Mouse (Mus musculus) right cerebral cortex, adult 2 months (tissue): ENCODE results near the gene Ikbkg.
"Not testable (repeated sequence)": the region's sequence is repeated elsewhere in the genome, so short reads cannot be mapped to it uniquely, and the experiment has no call there.

Source experiments
- DNase-seq, 2 experiments: peaks; one replicate each; pipeline ENCODE4 v3.0.0; 2021 to 2022; ENCODE audit warnings: low spot score in 2 of 2

The Ikbkg gene

DNA sequence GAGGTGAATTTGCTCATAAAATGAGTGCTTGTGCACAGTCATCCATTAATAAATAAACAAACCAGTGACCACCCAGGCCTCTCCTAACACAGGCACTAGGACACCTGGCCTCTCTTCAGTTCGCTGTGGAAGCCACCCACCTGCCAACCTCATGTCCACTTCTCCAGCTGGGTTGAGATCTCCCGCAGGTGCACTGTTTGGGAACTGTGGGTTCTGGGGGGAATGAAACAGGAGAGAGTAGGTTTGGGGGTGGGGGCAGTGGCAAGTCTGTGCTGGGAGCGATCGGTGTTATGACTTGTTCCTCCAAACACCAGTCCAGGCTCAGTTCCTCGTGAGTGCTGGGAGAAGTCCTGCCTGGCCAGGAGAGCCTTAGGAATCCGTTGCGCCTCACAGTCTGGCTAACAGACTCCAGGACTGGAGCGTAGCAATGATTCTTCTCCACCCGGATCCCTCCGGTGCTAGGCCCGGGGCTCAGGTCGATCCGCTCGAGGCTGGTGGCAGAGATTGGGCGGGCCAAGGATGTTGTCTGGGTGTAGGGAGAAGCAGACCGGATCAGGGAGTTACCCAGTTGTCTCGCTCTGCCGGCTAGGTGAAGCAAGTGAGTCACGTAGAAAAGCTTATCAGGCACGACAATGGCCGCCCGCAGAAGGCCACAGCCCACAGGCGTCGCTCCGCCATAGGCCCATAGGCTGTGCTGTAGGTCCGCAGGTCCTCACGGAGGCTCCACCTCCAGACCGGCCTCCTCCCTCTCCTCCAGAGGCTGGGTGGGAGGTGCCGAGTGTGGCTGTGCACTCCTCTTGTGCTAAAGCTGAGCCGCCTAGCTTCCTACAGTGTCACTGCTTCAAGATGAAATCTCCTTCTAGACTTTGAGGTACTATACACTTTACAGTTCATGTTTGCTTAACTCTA lies at the start of gene Ikbkg, which contains the start of gene Fam3a:
TSS of gene Ikbkg (plus strand) at position 756 of the 909 bp plus-strand sequence.
TSS of gene Fam3a (minus strand) at position 738 of the 909 bp plus-strand sequence.
- DNase-seq: peak; percentile 75 to 76

DNA sequence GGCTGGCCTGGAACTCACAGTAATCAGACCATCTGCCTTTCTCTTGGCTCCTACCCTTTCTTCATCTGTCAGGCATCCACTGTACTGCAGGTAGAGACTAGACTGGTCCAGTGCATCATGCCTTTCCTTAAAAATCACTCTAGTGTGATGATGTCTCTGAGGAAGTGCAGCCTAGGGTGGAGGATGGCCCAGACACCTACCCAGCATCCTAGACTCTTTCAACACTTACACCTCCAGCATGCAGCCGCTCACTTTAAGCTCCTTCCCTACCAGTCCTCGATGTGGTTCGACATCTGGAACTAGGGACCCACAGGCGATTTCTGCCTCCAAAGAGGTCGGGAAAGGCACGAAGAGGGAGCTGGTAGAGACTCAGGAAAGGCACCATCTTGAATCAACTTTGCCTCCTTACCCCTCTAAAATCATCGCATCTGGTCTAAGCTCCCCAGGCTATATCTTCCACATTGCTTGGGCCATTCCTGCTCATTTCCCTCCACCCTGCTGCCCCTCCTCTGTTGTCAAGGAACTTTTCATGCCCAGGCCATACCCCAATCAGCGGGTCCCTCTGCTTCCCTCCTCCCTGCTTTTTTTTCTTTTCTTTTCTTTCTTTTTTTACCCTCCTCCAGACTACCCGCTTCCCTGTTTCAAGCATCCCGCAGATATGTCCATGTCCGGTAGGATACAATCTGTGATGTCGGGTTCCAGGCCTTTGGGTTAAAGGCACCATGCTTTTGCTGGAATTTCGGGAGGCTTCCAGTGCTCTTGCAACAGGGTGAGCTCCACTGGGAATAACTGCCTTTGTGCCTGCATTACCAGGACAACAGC lies 40.2 kb upstream of the Ikbkg start:
- DNase-seq: peak in 1 of 2 experiments; percentile 4

DNA sequence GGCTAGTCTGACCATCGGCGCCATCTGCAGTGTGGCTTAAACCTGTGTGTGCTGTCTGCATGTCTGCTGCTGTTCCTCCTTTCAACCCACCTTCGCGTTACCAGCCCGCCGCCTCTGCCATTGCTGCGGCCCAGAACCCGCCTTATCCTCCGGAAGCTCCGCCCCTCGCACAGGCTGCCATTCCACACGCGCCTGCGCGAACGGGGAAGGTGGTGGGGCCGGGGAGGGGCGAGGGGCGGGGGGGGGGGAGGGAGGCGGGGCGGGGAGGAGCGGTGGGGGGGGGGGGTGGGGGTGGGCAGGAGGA lies 39.7 kb upstream of the Ikbkg start, which contains the start of gene Lage3:
TSS of gene Lage3 (minus strand) at position 152 of the 304 bp plus-strand sequence.
- peak; percentile 77 to 80 for DNase-seq

DNA sequence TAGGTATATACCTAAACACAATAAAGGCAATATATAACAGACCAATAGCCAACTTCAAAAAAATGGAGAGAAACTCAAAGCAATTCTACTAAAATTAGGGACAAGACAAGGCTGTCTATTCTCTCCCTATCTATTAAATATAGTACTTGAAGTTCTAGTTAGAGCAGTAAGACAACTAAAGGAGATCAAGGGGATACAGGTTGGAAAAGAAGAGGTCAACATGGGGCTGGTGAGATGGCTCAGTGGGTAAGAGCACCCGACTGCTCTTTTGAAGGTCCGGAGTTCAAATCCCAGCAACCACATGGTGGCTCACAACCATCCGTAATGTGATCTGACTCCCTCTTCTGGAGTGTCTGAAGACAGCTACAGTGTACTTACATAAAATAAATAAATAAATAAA lies 36.0 kb upstream of the Ikbkg start:
- DNase-seq: not testable (repeated sequence)

DNA sequence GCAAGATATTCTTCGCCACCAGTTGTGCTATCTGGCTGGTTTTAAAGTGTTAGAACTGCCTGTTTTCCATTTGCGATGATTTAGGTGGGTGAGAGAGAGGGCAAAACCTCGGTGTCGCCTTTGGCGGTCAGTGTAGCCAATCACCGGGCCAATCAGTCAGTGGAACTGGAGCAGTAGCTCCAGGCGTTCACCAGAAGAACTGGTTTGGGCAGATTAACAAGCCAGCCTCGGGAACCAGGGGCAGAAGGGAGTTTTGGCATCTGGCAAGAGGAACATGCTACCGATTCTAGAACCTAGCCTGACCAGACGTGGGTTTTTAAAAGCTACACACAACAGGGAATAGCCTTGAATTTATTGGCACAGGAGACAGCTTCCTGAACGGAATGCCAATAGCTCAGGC lies 33.9 kb upstream of the Ikbkg start:
- DNase-seq: no peak

DNA sequence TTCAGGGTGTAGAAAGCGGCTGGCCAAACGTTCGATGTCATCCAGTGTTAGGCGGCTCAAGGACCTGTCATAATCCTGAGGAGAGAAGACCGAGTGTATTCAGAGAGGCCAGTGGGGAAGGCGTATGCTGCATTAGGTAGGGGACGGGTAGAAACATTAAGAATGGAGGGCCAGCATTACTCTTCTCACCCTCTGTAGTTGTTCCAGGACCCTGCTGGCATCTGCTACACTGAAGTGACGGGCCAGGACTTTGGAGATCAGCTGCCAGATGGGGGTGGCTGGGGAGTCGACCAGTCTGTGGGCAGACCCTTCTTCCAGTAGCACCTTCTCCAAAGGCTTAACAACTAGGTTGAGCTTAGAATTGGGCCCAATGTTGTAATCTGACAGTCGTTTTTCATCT lies 25.6 kb upstream of the Ikbkg start:
- no peak for DNase-seq

DNA sequence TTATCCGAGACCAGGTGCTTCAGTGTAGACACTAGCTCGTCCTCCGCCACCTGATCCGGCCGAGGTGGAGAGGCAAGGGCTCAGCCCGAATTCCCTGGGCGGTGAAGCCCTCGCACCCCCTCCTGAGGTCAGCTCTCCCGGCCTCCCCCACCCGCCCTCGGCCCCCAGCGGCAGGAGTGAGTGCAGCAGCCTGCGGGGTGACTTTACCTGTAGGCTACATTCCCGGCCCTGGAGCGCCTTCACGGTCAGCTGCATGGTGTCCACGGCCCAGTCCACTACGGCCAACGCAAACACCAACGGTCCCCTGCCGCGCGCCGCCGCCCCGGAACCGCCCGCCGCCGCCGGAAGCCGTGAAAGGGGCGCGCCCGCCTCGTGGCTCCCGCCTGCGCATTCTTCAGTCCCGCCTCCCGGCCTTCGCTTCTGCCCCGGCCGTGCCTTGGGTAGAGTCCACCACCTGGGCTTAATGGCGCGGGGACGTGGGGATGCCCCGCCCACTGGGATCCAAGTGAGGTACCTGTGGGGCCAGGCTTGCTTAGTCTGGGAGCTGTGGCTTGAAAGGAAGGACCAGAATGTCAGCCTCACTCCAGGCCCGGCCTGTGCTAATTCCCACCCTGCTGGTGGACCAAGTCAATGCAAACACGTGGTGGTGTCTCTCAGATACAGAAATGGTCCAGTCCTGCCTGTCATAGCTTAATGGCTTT lies 24.7 kb upstream of the Ikbkg start:
- DNase-seq: peak; percentile 53 to 58

DNA sequence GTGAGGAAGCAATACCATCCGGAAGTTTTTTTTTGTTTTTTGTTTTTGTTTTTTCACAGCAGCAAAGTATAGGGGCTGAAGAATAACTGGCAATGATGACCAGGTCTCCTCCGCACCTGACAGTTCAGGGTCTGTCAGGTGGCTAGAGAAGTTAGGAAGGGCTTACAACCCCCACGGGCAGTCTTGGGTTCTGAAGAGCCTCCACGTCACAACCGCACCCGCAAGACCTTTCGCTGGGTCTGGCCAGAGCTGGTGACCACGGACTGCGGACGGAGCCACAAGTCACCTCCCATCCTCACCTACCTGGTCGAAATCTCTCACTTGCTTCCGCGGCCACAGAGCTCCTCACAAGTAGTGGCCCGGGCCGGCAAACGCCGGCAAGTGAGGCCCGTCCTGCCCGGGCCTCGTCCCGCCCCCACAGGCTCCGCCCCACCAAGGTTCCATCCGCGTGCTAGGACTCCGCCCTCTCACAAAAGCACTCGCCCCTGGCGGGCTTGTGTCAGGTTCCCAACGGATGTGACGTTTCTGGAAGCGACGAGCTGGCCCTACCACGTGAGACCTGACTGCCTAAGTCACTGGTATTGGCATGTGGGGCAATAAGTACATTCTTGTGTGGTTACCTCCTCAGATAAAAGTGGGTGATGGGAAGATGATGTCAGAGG lies 20.1 kb upstream of the Ikbkg start, which contains the start of the genes Ubl4a and Slc10a3:
TSS of gene Ubl4a (minus strand) at position 331 of the 662 bp plus-strand sequence.
TSS of gene Slc10a3 (minus strand) at position 462 of the 662 bp plus-strand sequence.
- DNase-seq: peak; percentile 83 to 84

DNA sequence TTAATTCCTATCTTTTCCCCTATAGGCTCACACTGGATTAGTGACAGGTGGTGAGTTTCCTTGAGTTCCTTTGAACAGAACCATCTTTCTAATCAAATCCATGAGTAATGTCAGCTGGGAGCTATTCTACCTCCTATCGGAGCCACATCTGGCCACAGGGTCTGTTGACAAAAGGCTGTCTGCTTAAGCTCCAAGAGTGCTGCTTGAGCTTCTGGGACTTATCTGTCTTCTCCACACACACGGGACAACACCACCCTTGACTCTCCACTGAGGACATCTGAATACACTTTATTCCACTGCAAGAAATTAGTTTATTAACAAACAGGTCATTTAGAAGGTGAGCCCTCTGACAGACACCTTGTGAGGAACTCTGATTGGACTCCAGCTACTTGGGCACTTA lies 8.6 kb upstream of the Ikbkg start:
- no peak for DNase-seq

DNA sequence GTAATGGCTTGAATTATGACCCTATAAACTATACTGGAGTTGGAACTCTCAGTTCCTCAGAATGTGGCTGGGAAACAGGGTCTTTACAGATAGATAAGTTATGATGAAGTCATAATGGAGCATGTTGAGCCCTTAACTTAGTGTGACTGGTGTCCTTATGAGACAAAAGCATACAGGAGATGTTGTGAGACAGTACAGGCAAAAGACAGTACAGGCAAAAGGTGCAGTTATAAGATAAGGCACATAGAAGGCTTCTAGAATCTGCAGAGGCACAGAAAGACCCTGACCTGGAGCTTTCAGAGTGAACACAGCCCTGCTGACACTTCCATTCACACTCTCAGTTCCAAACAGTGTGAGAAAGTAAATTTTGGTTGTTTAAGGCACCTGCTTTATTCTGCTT lies 4.9 kb upstream of the Ikbkg start:
- DNase-seq: no peak

DNA sequence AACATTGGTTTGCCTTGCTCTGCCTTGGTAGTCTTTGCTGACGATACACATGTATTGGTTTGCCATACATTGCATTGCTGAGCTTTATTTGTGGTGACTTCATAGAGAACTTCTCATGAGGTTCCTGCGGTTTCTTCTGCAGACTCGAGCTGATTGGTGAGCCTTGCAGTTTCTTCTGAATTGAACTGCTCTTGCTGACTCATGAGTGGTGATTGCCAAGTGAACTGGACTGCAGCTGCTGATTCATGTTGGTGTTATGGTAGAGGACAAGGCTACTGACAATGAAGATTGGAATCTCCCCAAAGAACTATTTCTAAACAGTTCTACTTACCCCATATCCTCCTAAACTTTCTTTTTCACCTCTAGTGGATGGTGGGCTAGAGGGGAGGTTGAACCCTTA lies 7.0 kb downstream of the Ikbkg start:
- DNase-seq: no peak

DNA sequence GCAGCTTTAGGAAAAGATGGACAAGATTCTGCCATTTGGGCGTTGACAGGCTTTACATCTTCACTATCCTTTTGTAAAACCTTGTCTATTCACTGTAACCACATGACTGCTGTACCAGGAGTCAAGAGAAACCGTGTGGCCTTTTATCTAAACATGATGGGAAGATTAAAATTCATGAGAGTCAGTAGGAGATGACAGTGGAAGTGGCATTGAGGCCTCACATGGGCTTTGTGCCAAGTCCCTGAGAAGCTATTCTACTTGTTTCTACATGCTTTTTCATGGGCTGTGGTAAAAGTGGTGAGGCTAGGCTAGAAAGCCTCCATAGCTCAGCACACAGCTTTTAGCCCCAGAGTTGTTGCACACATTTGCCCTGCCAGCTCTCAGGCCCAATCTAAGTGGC lies 15.2 kb downstream of the Ikbkg start:
- DNase-seq: no peak

DNA sequence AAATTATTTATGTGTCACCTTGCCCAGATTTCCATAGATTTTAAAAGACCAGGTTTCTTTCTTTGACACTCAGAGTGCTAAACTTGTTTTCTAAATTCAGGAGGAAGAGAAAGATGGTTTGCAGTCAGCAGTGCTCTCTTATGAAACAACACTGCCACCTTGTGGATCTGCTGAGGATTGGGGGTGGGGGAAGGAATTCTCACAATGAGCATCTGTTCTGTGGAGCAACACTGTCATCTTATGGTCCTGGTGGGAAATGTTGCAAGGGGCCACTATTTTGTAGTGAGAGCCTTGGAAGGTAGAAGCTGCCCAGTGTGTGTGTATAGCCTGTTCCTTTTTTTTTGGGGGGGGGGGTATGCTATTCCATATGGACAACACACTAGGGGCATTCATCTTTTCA lies 20.3 kb downstream of the Ikbkg start:
- DNase-seq: peak; percentile 56 to 74

DNA sequence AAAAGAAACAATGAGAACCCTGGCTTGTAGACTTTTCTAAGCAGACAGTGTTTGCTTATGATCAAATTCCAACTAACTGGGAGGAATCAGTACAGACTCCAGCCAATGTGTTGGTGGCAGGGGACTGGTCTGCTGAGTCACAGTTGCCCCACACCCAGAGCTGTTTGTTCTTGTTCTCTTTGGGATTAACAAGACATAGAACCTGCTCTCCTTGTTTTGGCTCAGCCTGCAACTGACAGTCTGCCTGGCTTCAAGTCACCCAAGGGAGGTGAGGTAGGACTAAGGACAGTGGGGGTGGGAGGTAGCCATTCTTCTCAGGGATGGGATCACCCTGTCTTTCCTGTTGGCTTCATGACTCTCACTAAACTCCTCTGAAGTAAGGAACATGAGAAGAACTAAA lies 31.4 kb downstream of the Ikbkg start:
- no peak for DNase-seq

DNA sequence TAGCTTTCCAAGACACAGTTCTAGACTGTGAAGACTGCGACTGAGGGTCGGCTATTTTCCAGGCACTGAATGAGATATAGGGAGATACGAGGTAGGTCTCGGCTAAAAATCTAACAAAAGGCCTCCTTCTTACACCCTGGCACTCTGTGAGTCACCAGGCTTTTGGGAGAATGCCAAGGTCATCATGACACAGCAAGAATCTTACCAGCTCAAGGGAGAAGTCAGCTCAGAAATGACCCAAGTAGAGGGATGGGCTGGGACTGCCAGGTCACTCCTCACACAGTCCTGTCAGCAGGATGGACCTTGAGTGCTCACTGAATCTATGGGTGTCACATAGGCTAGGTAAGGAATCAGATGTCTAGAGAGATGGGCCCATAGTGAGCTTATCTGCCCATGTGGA lies 32.1 kb downstream of the Ikbkg start:
- no peak for DNase-seq

DNA sequence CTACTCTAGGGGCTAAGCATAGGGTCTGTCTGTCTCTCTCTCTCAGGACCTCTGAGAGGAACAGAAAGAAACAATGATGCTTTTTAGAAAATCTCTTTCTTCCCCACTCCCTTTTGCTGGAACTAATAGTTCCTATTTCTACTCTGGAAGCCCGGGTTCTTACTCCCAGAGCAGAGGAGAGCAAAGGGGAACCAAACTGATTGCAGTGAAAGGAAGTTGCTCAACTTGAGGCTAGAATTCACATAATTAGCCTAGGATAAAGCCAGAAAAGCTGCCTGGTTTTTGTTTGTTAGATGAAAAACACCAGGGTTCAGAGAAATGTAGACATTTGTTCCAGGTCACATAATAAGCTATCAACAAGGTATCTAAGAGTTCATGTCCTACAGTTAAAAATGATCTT lies 33.2 kb downstream of the Ikbkg start:
- no peak for DNase-seq

DNA sequence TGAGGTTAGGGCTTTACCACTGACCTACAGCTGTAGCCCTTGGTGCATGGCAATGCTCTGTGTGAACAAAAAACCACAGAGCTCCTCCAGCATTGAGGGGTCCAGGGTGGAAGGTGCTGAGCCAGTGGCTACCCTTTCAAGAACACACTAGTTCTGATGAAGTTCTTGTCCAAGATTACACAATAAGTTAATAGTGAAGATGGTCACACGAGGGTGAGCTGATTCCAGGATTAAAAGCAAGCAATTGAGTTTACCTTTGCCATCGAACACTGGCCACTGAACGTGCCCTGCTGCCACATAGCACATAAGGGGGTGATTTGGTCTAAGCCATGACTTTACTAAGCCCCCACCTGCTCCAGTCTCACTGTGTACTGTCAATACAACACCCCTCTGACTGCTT lies 34.0 kb downstream of the Ikbkg start:
- DNase-seq: no peak

DNA sequence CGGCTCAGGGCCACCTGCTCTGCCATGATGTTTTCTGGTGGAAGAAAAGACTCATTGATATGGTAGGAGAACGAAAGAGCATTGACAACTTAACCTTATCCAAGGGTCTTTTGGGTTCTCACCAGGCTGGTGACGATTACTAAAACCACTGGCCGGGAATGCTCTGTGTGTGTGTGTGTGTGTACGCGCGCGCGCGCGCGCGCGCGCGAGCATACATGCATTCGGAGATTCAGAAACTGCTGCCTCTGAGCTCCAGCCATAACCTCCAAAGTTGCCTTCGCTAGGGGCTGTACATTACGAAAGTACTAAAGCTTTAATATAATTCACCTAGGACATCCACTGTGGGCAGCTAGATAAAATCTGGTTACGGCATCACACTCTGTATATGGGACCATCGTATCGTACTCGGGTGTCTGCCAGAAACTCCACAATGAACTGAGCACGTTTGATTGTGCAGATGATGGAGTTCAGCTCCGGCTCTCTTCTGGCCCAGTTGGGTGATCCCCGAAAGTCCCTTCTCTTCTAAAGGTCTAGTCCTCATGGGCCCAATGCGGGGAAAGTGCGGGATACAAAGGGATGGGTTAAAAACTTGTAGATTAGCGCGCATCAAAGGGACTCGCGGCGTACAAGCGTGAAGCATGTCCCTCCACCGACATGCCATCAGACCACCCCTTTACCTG lies 35.2 kb downstream of the Ikbkg start:
- peak in 1 of 2 experiments; percentile 18 for DNase-seq

DNA sequence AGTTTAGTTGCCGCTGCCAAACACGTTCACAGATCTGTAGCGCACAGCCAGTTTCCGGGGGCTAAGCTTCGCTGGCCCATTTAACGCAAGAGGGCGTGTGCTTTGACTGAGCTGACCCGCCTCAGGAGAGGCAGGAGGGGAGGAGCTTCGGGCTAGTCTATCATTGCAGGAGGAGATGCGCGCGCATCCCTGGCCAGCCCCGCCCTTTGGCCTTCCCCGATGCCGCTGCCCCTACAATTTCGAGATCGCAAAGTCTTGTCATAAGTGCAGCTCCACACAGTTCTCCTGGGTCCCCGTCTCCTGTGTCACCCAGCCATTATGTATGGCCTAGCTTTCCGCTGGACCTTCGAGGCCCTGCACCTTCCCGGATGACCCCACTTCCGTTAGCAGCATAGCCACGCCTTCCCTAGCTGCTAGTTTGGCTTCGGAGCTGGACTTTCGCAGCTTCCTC lies 35.8 kb downstream of the Ikbkg start, which contains the start of gene G6pdx:
TSS of gene G6pdx (minus strand) at position 369 of the 451 bp plus-strand sequence.
- DNase-seq: peak; percentile 73 to 83

DNA sequence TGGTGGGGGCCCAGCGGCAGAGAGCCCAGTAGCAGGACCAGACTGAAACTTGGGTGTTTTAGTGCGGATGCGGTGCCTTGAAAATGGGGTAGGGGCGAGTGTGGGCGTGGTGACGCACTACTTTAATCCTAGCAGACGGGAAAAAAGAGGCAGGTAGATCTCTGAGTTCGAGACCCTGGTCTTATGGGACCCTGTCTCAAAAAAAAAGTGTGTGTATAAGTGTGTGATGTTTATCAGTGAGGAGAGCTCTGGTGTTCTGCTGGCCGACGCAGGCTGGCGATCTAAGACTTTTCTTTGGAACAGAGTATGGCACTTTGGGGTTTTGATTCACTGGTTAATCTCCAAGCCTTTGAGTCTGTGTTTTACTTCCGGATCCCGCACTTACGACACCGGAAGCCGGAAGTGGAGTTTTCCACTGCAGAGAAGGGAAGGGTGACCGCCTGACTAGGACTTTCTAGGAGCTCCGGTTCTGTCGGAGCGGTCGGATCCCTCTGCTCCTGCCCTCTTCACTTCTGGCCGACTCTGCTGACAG lies 36.3 kb downstream of the Ikbkg start:
- DNase-seq: peak; percentile 68 to 81
